ENCODE assay signal across 9 mouse cellular contexts in genomic region chr2:50284781-50285180, GRCm38 (mm10). TPM values are rescaled to one million over a fixed set of nuclear protein-coding genes. Genes with fewer than 3 reads are reported as not detected.
A peak's percentile ranks its signal among the peaks of the same experiment; 100 is the strongest.
DNase-seq lines count a peak whose midpoint lies in the region; ATAC-seq and TF ChIP-seq lines count a peak whose summit lies in the region.
"Had no signal": no experiment of that assay in that cellular context is flagged by ENCODE, and none has a peak within 500 bp of the region (broad histone marks: within the 10 kb centered on the region; RNA-seq: fewer than 3 reads in every experiment).

No protein-coding gene starts in this region.

- H3K27me3 ChIP-seq in forebrain, postnatal 0 days (ENCODE audit: insufficient read depth, low read length) = no peaks in the 10 kb centered on the region
- H3K27me3 ChIP-seq in forebrain, embryonic 12.5 days = no peaks in the 10 kb centered on the region
- no peaks in the 10 kb centered on the region for H3K27me3 ChIP-seq in E14TG2a.4 (ENCODE audit: insufficient read depth, low read length)
- H3K27me3 ChIP-seq in thymus, adult 2 months (ENCODE audit: control insufficient read depth, insufficient read depth, low read length) = no peaks in the 10 kb centered on the region
- H3K27me3 ChIP-seq: limb, embryonic 15.5 days had no signal

- no peak overlapping the region for H3K27ac ChIP-seq in forebrain, postnatal 0 days (ENCODE audit: low read depth, low read length)
- H3K27ac ChIP-seq in forebrain, embryonic 12.5 days = no peak overlapping the region
- no peak overlapping the region for H3K27ac ChIP-seq in left cerebral cortex, adult 2 months
- H3K27ac ChIP-seq in thymus, adult 2 months (ENCODE audit: control insufficient read depth, insufficient read depth, low read length) = no peak overlapping the region
- H3K27ac ChIP-seq: limb, embryonic 15.5 days had no signal

- peaks cover 36% of the 10 kb centered on the region for H3K36me3 ChIP-seq in forebrain, postnatal 0 days (ENCODE audit: insufficient read depth)
- peaks cover 49% of the 10 kb centered on the region for H3K36me3 ChIP-seq in forebrain, embryonic 12.5 days (replicated peaks)
- peaks cover 70% of the 10 kb centered on the region for H3K36me3 ChIP-seq in E14TG2a.4 (ENCODE audit: insufficient read depth, low read length)
- peaks cover 56% of the 10 kb centered on the region for H3K36me3 ChIP-seq in thymus, adult 2 months (ENCODE audit: control insufficient read depth, insufficient read depth, low read length)

- no peak overlapping the region for H3K4me2 ChIP-seq in forebrain, postnatal 0 days (ENCODE audit: low read depth)
- no peak overlapping the region for H3K4me2 ChIP-seq in forebrain, embryonic 12.5 days
- H3K4me2 ChIP-seq: limb, embryonic 15.5 days had no signal

- DNase-seq in forebrain, postnatal 0 days = peak; percentile 71
- no peak for DNase-seq in left cerebral cortex, adult 2 months (ENCODE audit: extremely low spot score in 1 of 2, low spot score in 2 of 2)
- DNase-seq in left cerebral cortex, postnatal 36 days (ENCODE audit: low spot score in 2 of 2) = no peak
- peak; percentile 14 for DNase-seq in lung, postnatal 10 days
- no peak for DNase-seq in thymus, adult 2 months

- H3K4me3 ChIP-seq in forebrain, postnatal 0 days (ENCODE audit: low read depth, low read length) = no peak overlapping the region
- H3K4me3 ChIP-seq in forebrain, embryonic 12.5 days (replicated peaks) = no peak overlapping the region
- no peak overlapping the region for H3K4me3 ChIP-seq in left cerebral cortex, adult 2 months
- H3K4me3 ChIP-seq in E14TG2a.4 (replicated peaks; ENCODE audit: low read length) = no peak overlapping the region
- H3K4me3 ChIP-seq in thymus, adult 2 months (ENCODE audit: control insufficient read depth, insufficient read depth, low read length) = no peak overlapping the region
- H3K4me3 ChIP-seq: limb, embryonic 15.5 days had no signal

- intact Hi-C loops in left cerebral cortex, adult 2 months (cut with DNase I) = no loop called here
- intact Hi-C loops in left cerebral cortex, postnatal 36 days (cut with DNase I) = no loop called here

- no peaks in the 10 kb centered on the region for H3K4me1 ChIP-seq in forebrain, postnatal 0 days (ENCODE audit: insufficient read depth)
- no peaks in the 10 kb centered on the region for H3K4me1 ChIP-seq in forebrain, embryonic 12.5 days
- peaks cover 5% of the 10 kb centered on the region for H3K4me1 ChIP-seq in E14TG2a.4 (replicated peaks; ENCODE audit: low read depth, low read length)
- H3K4me1 ChIP-seq in thymus, adult 2 months (replicated peaks; ENCODE audit: control insufficient read depth, insufficient read depth, low read length) = no peaks in the 10 kb centered on the region
- H3K4me1 ChIP-seq: limb, embryonic 15.5 days had no signal

- no peak for TF ChIP-seq POLR2A in thymus, adult 2 months (IDR thresholded peaks at IDR 0.05; ENCODE audit: control insufficient read depth, extremely low read depth, insufficient read depth, low read length, poor library complexity)

- WGBS in forebrain, postnatal 0 days = 50% methylated on average over 3 of the region's 3 CpGs
- 80% methylated on average over 3 of the region's 3 CpGs for WGBS in forebrain, embryonic 12.5 days
- 87% methylated on average over 3 of the region's 3 CpGs for WGBS in thymus, adult 2 months

- no peak overlapping the region for H3K9ac ChIP-seq in forebrain, postnatal 0 days
- H3K9ac ChIP-seq in forebrain, embryonic 12.5 days = no peak overlapping the region
- H3K9ac ChIP-seq: limb, embryonic 15.5 days had no signal

- TF ChIP-seq CTCF in forebrain, postnatal 0 days (IDR thresholded peaks at IDR 0.05; ENCODE audit: low read depth) = peak; percentile 68
- peak; percentile 74 for TF ChIP-seq CTCF in left cerebral cortex, adult 2 months (IDR thresholded peaks at IDR 0.05)
- peak; percentile 31 for TF ChIP-seq CTCF in E14TG2a.4 (conservative IDR thresholded peaks at IDR 0.05; ENCODE audit: low read length)
- TF ChIP-seq CTCF in thymus, adult 2 months (IDR thresholded peaks at IDR 0.05; ENCODE audit: borderline replicate concordance, control insufficient read depth, extremely low read depth, insufficient read depth, low read length, poor library complexity) = no peak

- H3K9me3 ChIP-seq in forebrain, postnatal 0 days (ENCODE audit: low read length) = no peaks in the 10 kb centered on the region
- no peaks in the 10 kb centered on the region for H3K9me3 ChIP-seq in forebrain, embryonic 12.5 days
- H3K9me3 ChIP-seq in E14TG2a.4 (ENCODE audit: low read length) = no peaks in the 10 kb centered on the region
- H3K9me3 ChIP-seq: limb, embryonic 15.5 days had no signal

- ATAC-seq in forebrain, postnatal 0 days = peak; percentile 61
- ATAC-seq in forebrain, embryonic 12.5 days (ENCODE audit: low FRiP score) = no peak
- no peak for ATAC-seq in activated CD4-positive, CD25-positive, alpha-beta regulatory T cell, adult 4 months

RNA-seq across cellular contexts. Expression of gene Mmadhc, which starts 11.8 kb away (rescaled TPM):
- 60.0 and 60.9 TPM in 2 replicates for total RNA-seq in forebrain, postnatal 0 days (2014; rRNA removed)
- polyA plus RNA-seq in forebrain, postnatal 0 days (2015; fragmentation: Nextera tagmentation; extraction: Ambion mirVana) = 132 and 142 TPM in 2 replicates
- 145 and 152 TPM in 2 replicates for polyA plus RNA-seq in forebrain, embryonic 12.5 days (2016; fragmentation: Nextera tagmentation; extraction: Ambion mirVana)
- total RNA-seq in left cerebral cortex, adult 2 months (2021) = 10 to 100 TPM; 48.1 to 57.1 TPM
- 10 to 100 TPM; 49.8 to 50.2 TPM for total RNA-seq in left cerebral cortex, postnatal 36 days (2021)
- polyA plus RNA-seq in thymus, adult 2 months (2012; rRNA removed) = 50.1 and 59.5 TPM in 2 replicates
- polyA plus RNA-seq in activated CD4-positive, CD25-positive, alpha-beta regulatory T cell, adult 4 months (2017; shearing (Covaris generic)) = 10 to 100 TPM; 50.8 to 53.9 TPM

Comparison
In these comparisons a context has a peak if more than half of its experiments do, and no peak if none do; other contexts are left out.
1. DNase-seq: peak in forebrain, postnatal 0 days (single experiment) and lung, postnatal 10 days (single experiment); none in left cerebral cortex, adult 2 months (0 of 2), left cerebral cortex, postnatal 36 days (0 of 2) and thymus, adult 2 months (single experiment).